Mouse (Mus musculus) neural tube, embryonic 15.5 days (tissue): ENCODE measurements at regions not wholly inside any gene's neighbourhood (a gene's known extent, or its start where the extent isn't known, plus 50 kb on each side); places are given as distances from the start of the nearest gene placed in this dataset.
A peak's percentile ranks its signal among the peaks of the same experiment; 100 is the strongest.
"Not testable (repeated sequence)": the region's sequence is repeated elsewhere in the genome, so short reads cannot be mapped to it uniquely, and the experiment has no call there.

Source experiments
- ATAC-seq: fragments of 200-750 bp; cut with Nextera tagmentation; 2 replicates; pipeline ENCODE4 v1.8.0; 2017; ENCODE audit warnings: mild to moderate bottlenecking, moderate TSS enrichment, moderate library complexity; ENCODE audit not compliant: low FRiP score
- H3K27ac ChIP-seq: fragments of 300-500 bp; sonication (generic); replicated peaks from 2 replicates; pipeline ENCODE4 v1.5.1; 2015; ENCODE audit warnings: mild to moderate bottlenecking, inconsistent platforms
- H3K27me3 ChIP-seq: fragments of 300-500 bp; sonication (generic); replicated peaks from 2 replicates; pipeline ENCODE4 v1.6.1; 2015; ENCODE audit warnings: inconsistent platforms
- H3K36me3 ChIP-seq: fragments of 300-500 bp; sonication (generic); 2 replicates; pipeline ENCODE4 v1.6.1; 2015; ENCODE audit warnings: inconsistent platforms
- H3K4me1 ChIP-seq: fragments of 300-500 bp; sonication (generic); 2 replicates; pipeline ENCODE4 v1.6.1; 2015; ENCODE audit warnings: inconsistent platforms
- H3K4me2 ChIP-seq: fragments of 300-500 bp; sonication (generic); 2 replicates; pipeline ENCODE4 v1.6.1; 2015; ENCODE audit warnings: inconsistent platforms, mild to moderate bottlenecking, moderate library complexity
- H3K4me3 ChIP-seq: fragments of 300-500 bp; sonication (generic); replicated peaks from 2 replicates; pipeline ENCODE4 v1.5.1; 2015; ENCODE audit warnings: mild to moderate bottlenecking, inconsistent platforms
- H3K9ac ChIP-seq: fragments of 300-500 bp; sonication (generic); replicated peaks from 2 replicates; pipeline ENCODE4 v1.6.1; 2015; ENCODE audit warnings: mild to moderate bottlenecking, inconsistent platforms
- H3K9me3 ChIP-seq: fragments of 300-500 bp; sonication (generic); replicated peaks from 2 replicates; pipeline ENCODE4 v1.6.1; 2016; ENCODE audit warnings: inconsistent platforms
- WGBS: fragments of 180-500 bp; shearing (Covaris S2); methylation state at CpG from one replicate; pipeline ENCODE4 v1.1.7; 2015; ENCODE audit warnings: mixed read lengths; 5-methylcytosine and 5-hydroxymethylcytosine counted together

DNA sequence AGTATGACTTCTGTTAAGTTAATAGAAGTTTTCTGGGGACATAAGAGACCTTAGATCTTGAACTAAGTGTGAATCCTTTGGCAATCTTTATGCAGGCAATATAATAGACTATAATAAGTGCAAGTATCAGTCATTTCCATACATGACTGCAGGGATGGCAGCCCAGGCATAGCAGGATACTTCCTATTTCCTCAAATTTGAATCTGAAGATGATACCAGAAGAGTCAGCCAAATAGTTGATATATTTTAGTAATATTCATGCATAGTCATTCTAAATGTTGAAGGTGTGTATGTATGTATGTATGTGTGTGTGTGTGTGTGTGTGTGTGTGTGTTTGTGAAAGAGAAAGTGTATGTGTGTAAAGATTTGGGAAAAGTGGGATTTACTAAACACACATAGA is 64.3 kb downstream of the Prl2c2 start:
- H3K4me1 ChIP-seq, ATAC-seq: not testable (repeated sequence)

DNA sequence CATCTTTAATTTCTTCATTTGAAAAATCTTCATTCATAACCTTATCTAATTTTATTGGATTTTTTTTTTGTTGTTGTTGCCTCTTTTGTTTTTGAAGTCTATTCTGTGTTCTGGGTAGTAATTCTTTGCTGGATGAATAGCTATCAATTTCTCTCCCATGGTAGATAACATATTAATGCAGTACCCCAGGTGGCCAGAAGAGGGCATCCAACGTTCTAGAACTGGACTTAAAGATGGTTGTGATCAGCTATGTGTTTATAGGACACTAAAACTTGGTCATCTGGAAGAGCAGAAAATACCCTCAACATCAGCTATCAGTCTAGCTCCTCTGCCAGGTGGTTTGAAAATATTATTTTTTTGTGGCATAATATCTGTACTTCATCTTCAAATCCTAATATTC is 70.1 kb downstream of the Prl2c2 start:
- H3K27ac ChIP-seq, H3K4me2 ChIP-seq, H3K27me3 ChIP-seq, ATAC-seq, H3K36me3 ChIP-seq, H3K4me3 ChIP-seq, H3K9ac ChIP-seq, H3K4me1 ChIP-seq: not testable (repeated sequence)
- 3% methylated on average over 1 of the region's 1 CpGs for WGBS
- peaks cover 52% of the 10 kb centered on the region for H3K9me3 ChIP-seq

More for the DNA sequence above, 64.3 kb downstream of the Prl2c2 start:
- H3K27ac ChIP-seq, H3K9ac ChIP-seq, H3K27me3 ChIP-seq, H3K36me3 ChIP-seq, H3K4me3 ChIP-seq, H3K4me2 ChIP-seq: not testable (repeated sequence)
- peaks cover 23% of the 10 kb centered on the region for H3K9me3 ChIP-seq

- WGBS = 86% methylated on average over 15 of the region's 15 CpGs
- H3K27me3 ChIP-seq, ATAC-seq: not testable (repeated sequence)
These were observed 73.1 kb downstream of the Prl2c2 start for GRCm38 (mm10) chr13:12931907-12932617.

GRCm38 (mm10) chr13:12930566-12930965 is 74.6 kb downstream of the Prl2c2 start:
- peaks cover 79% of the 10 kb centered on the region for H3K9me3 ChIP-seq
- ATAC-seq = no peak
- WGBS = 83% methylated on average over 5 of the region's 5 CpGs
- H3K27me3 ChIP-seq = no peaks in the 10 kb centered on the region
- no peaks in the 10 kb centered on the region for H3K4me1 ChIP-seq
- no peak overlapping the region for H3K4me3 ChIP-seq
- H3K36me3 ChIP-seq = no peaks in the 10 kb centered on the region
- H3K4me2 ChIP-seq = no peak overlapping the region
- no peak overlapping the region for H3K9ac ChIP-seq
- no peak overlapping the region for H3K27ac ChIP-seq

More at GRCm38 (mm10) chr13:12931907-12932617, 73.1 kb downstream of the Prl2c2 start:
- not testable (repeated sequence) for H3K4me3 ChIP-seq, H3K4me2 ChIP-seq, H3K4me1 ChIP-seq, H3K36me3 ChIP-seq, H3K9ac ChIP-seq, H3K27ac ChIP-seq
- H3K9me3 ChIP-seq = peaks cover 64% of the 10 kb centered on the region

DNA sequence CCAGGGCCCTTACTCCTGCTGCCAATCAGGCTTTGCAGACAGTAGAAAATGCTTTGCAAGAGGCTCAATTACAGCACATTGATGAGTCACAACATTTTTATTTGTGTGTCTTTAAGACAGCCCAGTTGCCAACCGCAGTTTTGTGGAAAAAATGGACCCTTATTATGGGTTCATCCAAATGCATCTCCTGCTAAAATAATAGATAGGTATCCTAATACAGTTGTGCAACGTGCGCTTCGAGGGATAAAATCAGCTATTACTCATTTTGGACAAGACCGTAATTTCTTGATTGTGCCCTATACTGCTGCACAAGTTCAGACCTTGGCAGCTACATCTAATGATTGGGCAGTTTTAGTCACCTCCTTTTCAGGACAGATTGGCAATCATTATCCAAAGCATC is 75.4 kb downstream of the Prl2c2 start:
- WGBS = 92% methylated on average over 5 of the region's 5 CpGs

DNA sequence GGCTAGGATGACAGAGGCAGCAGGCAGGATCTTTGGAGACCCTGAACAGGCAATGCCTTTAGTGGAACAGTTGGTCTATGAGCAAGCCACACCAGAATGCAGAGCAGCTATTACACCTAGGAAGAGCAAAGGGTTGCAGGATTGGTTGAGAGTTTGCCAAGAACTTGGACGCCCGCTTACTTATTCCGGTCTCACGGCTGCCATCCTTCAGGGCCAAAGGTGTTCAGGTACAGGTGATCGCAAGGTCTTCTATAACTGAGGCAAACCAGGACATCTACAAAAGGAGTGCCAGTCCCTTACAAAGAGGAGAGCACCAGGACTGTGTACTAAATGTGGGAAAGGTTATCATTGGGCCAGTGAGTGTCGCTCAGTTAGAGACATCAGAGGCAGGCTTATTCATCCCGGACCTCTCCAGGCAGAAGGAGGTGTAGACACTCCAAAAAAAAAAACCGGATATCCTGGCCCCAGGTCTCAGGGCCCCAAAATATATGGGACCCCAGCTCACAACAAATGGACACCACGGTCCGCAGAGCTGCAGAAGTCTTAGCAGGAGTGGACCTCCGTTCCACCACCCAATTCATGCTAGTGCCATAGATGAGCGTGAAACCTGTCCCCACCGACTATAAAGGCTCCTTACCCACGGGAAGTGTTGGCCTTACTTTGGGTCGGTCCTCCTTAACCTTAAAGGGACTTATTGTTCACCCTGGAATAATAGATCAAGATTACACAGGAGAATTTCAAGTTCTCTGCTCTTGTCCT is 77.4 kb downstream of the Prl2c2 start:
- no peak overlapping the region for H3K9ac ChIP-seq
- H3K4me2 ChIP-seq = no peak overlapping the region
- H3K9me3 ChIP-seq = peaks cover 79% of the 10 kb centered on the region
- no peaks in the 10 kb centered on the region for H3K36me3 ChIP-seq
- no peaks in the 10 kb centered on the region for H3K4me1 ChIP-seq
- no peak overlapping the region for H3K27ac ChIP-seq
- ATAC-seq = no peak
- no peak overlapping the region for H3K4me3 ChIP-seq
- H3K27me3 ChIP-seq = no peaks in the 10 kb centered on the region
- WGBS = 93% methylated on average over 15 of the region's 15 CpGs

More for the DNA sequence above, 75.4 kb downstream of the Prl2c2 start:
- no peak overlapping the region for H3K4me2 ChIP-seq
- no peaks in the 10 kb centered on the region for H3K27me3 ChIP-seq
- no peak overlapping the region for H3K9ac ChIP-seq
- no peak overlapping the region for H3K27ac ChIP-seq
- H3K4me3 ChIP-seq = no peak overlapping the region
- ATAC-seq = no peak
- H3K9me3 ChIP-seq = peaks cover 81% of the 10 kb centered on the region
- H3K36me3 ChIP-seq = no peaks in the 10 kb centered on the region
- no peaks in the 10 kb centered on the region for H3K4me1 ChIP-seq

- 0 out of 2 replicates have a peak, but pooled peaks have one; percentile 37 for ATAC-seq
- H3K27me3 ChIP-seq = no peaks in the 10 kb centered on the region
- H3K27ac ChIP-seq = no peak overlapping the region
- peaks cover 68% of the 10 kb centered on the region for H3K9me3 ChIP-seq
- H3K4me2 ChIP-seq = no peak overlapping the region
- no peak overlapping the region for H3K4me3 ChIP-seq
- H3K9ac ChIP-seq = no peak overlapping the region
- H3K4me1 ChIP-seq = no peaks in the 10 kb centered on the region
- H3K36me3 ChIP-seq = no peaks in the 10 kb centered on the region
- WGBS = 91% methylated on average over 14 of the region's 14 CpGs
These were observed 79.6 kb downstream of the Prl2c2 start for GRCm38 (mm10) chr13:12925604-12926003.

- Histone ChIP-seq H3K4me2 (no peak overlapping the region), H3K9me3 (peaks cover 52% of the 10 kb centered on the region), H3K4me3 (no peak overlapping the region), H3K4me1 (no peaks in the 10 kb centered on the region), H3K36me3 (no peaks in the 10 kb centered on the region), H3K27ac (no peak overlapping the region), H3K9ac (no peak overlapping the region), H3K27me3 (no peaks in the 10 kb centered on the region)
- no peak for ATAC-seq
- 84% methylated on average over 5 of the region's 5 CpGs for WGBS
These were observed 92.3 kb downstream of the Prl2c2 start for GRCm38 (mm10) chr13:12912902-12913301.

DNA sequence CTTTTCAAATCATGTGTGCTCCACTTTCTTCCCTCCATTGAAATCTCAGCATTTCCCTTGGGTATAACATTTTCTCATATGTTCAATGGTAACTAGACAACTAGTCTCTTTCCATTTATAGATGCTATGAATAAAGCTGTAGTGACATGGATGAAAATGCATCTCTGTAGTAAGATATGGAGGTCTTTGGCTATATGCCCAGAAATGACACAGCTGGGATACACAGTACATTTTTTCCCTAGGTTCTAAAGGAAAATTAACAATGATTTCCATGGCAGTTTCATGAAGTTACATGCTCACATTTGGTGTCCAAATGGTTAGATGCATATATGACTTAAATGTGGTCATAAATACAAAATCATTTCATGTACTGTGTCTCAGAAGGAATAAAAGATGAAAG is 99.0 kb downstream of the Prl2c2 start:
- Histone ChIP-seq H3K9ac (no peak overlapping the region), H3K4me3 (no peak overlapping the region), H3K27me3 (no peaks in the 10 kb centered on the region), H3K9me3 (peaks cover 55% of the 10 kb centered on the region), H3K27ac (no peak overlapping the region), H3K4me2 (no peak overlapping the region), H3K4me1 (no peaks in the 10 kb centered on the region), H3K36me3 (no peaks in the 10 kb centered on the region)
- no peak for ATAC-seq

GRCm38 (mm10) chr13:12889631-12890030 is 89.8 kb upstream of the Prl2c3 start:
- H3K4me2 ChIP-seq, H3K36me3 ChIP-seq, H3K4me3 ChIP-seq, H3K27me3 ChIP-seq, H3K27ac ChIP-seq, H3K4me1 ChIP-seq, ATAC-seq, H3K9ac ChIP-seq: not testable (repeated sequence)
- peaks cover 48% of the 10 kb centered on the region for H3K9me3 ChIP-seq
- 90% methylated on average over 20 of the region's 20 CpGs for WGBS

DNA sequence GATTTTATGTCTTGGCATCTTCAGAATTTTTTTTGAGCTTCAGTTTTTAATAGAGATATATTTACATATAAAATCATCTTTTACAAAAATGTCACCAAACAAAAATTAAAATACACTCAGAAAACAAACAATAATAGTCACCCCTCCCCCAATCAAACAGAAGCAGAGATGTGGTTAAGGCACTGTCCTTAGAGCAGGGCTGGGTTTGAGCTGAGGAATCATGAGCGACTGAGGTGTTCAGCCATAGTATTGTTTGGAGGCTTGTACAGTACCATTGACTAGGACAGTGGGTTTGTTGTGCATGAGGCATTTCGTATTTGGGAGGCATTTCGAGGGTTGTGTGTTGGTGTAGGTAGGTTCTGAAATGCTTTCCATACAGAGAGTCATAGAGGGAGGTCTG is 79.6 kb upstream of the Prl2c3 start:
- H3K4me1 ChIP-seq, H3K27ac ChIP-seq, H3K27me3 ChIP-seq, H3K9ac ChIP-seq, ATAC-seq, H3K36me3 ChIP-seq, H3K4me3 ChIP-seq, H3K4me2 ChIP-seq: not testable (repeated sequence)
- WGBS = 79% methylated on average over 3 of the region's 3 CpGs
- peaks cover 41% of the 10 kb centered on the region for H3K9me3 ChIP-seq

- not testable (repeated sequence) for H3K4me2 ChIP-seq, H3K36me3 ChIP-seq, H3K27me3 ChIP-seq, H3K4me3 ChIP-seq, H3K4me1 ChIP-seq, H3K9ac ChIP-seq, H3K27ac ChIP-seq
- ATAC-seq = peak; percentile 28; the same call in 1 of the 2 replicates
- 91% methylated on average over 1 of the region's 1 CpGs for WGBS
- peaks cover 30% of the 10 kb centered on the region for H3K9me3 ChIP-seq
These were observed 65.1 kb upstream of the Prl2c3 start for GRCm38 (mm10) chr13:12864946-12865345.
